Mouse (Mus musculus) retina, postnatal 7 days (tissue): ENCODE measurements around the gene Rpl36.

ENCODE experiments used
- DNase-seq: peaks from one replicate; pipeline ENCODE4 v3.0.0-alpha.2; 2012; ENCODE audit warnings: low read depth, low spot score

The Rpl36 gene

GRCm38 (mm10) chr17:56647546-56647945 is 34.3 kb downstream of the Rpl36 start:
- DNase-seq = no peak

- no peak for DNase-seq
Observed at GRCm38 (mm10) chr17:56651801-56652200, 38.6 kb downstream of the Rpl36 start.

- no peak for DNase-seq
Observed at GRCm38 (mm10) chr17:56654771-56655170, 41.6 kb downstream of the Rpl36 start.

DNA sequence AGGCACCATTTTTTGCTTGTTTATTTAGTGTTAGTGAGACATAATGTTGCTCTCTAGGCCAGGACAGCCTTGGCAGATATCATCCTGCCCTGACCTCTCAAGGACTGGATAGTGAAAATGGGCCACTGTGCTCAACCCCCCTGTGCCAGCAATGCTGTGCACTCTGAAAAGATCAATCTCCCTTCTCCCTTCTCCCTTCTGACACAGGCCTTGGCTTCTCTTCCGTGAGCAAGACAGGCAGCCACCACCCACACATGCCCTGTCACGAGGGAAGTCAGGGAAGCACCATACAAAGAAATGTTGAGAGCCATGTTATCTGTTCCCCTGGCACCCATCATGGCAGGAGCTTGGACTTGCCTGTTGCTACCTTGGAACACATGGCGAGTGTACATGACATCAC is 42.1 kb downstream of the Rpl36 start:
- DNase-seq = no peak

GRCm38 (mm10) chr17:56656171-56656570 is 43.0 kb downstream of the Rpl36 start:
- no peak for DNase-seq

- no peak for DNase-seq
Observed at GRCm38 (mm10) chr17:56663659-56664058, 50.4 kb downstream of the Rpl36 start.
